Mouse (Mus musculus) B cell, adult 67 days (primary cell): Measurements from ENCODE around the gene Frmd8. TPM values are rescaled to one million over a fixed set of nuclear protein-coding genes. Genes with fewer than 3 reads are reported as not detected.

Source experiments
- total RNA-seq, 2 experiments: library from RNA; stranded (reverse); gene quantifications; 4 replicates each; pipeline ENCODE4 v1.2.4; 2023

Frmd8 gene
- total RNA-seq, result 10 to 100 TPM; 39.6 to 41.7 TPM

GRCm38 (mm10) chr19:5874969-5875480, at the start of gene Frmd8:
TSS of gene Frmd8 (minus strand) at chr19:5875274.

GRCm38 (mm10) chr19:5924713-5925093, 49.6 kb upstream of the Frmd8 start, which contains the start of gene Cdc42ep2:
TSS of gene Cdc42ep2 (minus strand) at chr19:5924816.

GRCm38 (mm10) chr19:5913007-5913719, 38.1 kb upstream of the Frmd8 start, which contains the start of gene Dpf2:
TSS of gene Dpf2 (minus strand) at chr19:5913010.

GRCm38 (mm10) chr19:5894002-5894678, 19.1 kb upstream of the Frmd8 start, which contains the start of gene Tigd3:
TSS of gene Tigd3 (minus strand) at chr19:5894149.

GRCm38 (mm10) chr19:5877618-5878361, 2.7 kb upstream of the Frmd8 start, which contains the start of gene Slc25a45:
TSS of gene Slc25a45 (plus strand) at chr19:5877808.

Other genes with a start within 250 kb of the Frmd8 start
- 100 to 1,000 TPM; 132 to 136 TPM for gene Rela, start 237.8 kb downstream of the Frmd8 start, total RNA-seq
- gene Sipa1, start 211.6 kb downstream of the Frmd8 start, total RNA-seq, result 100 to 1,000 TPM; 661 to 707 TPM
- gene Map3k11, start 186.5 kb downstream of the Frmd8 start, total RNA-seq, result 10 to 100 TPM; 62.0 to 64.7 TPM
- gene Pcnx3, start 186.4 kb downstream of the Frmd8 start, total RNA-seq, result 100 to 1,000 TPM; 203 to 215 TPM
- gene Kcnk7, start 170.9 kb downstream of the Frmd8 start, total RNA-seq, result not detected
- gene Ehbp1l1, start 149.0 kb downstream of the Frmd8 start, total RNA-seq, result 10 to 100 TPM; 57.1 to 58.7 TPM
- gene Fam89b, start 145.6 kb downstream of the Frmd8 start, total RNA-seq, result 10 to 100 TPM; 23.5 to 24.9 TPM
- not detected for gene Ltbp3, start 134.4 kb downstream of the Frmd8 start, total RNA-seq
- gene Scyl1, start 103.9 kb downstream of the Frmd8 start, total RNA-seq, result 10 to 100 TPM; 84.0 to 96.8 TPM
- gene Slc25a45, start 2.5 kb upstream of the Frmd8 start, total RNA-seq, result 10 to 100 TPM; 21.2 to 26.6 TPM
- 1 to 10 TPM; 3.4 to 4.2 TPM for gene Tigd3, start 18.9 kb upstream of the Frmd8 start, total RNA-seq
- gene Dpf2, start 37.7 kb upstream of the Frmd8 start, total RNA-seq, result 100 to 1,000 TPM; 171 to 191 TPM
- not detected for gene Cdc42ep2, start 49.5 kb upstream of the Frmd8 start, total RNA-seq
- 10 to 100 TPM; 77.0 to 78.2 TPM for gene Pola2, start 88.9 kb upstream of the Frmd8 start, total RNA-seq
- not detected for gene Slc22a20, start 110.9 kb upstream of the Frmd8 start, total RNA-seq
- 100 to 1,000 TPM in 1 of 2 experiments, 10 to 100 TPM in 1; 97.9 to 103 TPM for gene Capn1, start 140.6 kb upstream of the Frmd8 start, total RNA-seq
- gene Syvn1, start 171.3 kb upstream of the Frmd8 start, total RNA-seq, result 100 to 1,000 TPM; 205 to 221 TPM
- 10 to 100 TPM; 24.4 to 30.4 TPM for gene Mrpl49, start 182.5 kb upstream of the Frmd8 start, total RNA-seq
- 1,000 to 10,000 TPM; 3,281 to 3,326 TPM for gene Fau, start 182.6 kb upstream of the Frmd8 start, total RNA-seq
- gene Znhit2, start 185.9 kb upstream of the Frmd8 start, total RNA-seq, result 10 to 100 TPM; 11.5 to 17.8 TPM
- 10 to 100 TPM; 11.2 to 16.4 TPM for gene Tm7sf2, start 193.1 kb upstream of the Frmd8 start, total RNA-seq
- gene Vps51, start 202.0 kb upstream of the Frmd8 start, total RNA-seq, result 100 to 1,000 TPM in 1 of 2 experiments, 10 to 100 TPM in 1; 83.4 to 105 TPM
- gene Tmem262, start 204.8 kb upstream of the Frmd8 start, total RNA-seq, result not detected
- gene Gm28374, start 207.0 kb upstream of the Frmd8 start, total RNA-seq, result not detected
- 10 to 100 TPM; 51.4 to 65.8 TPM for gene Zfpl1, start 209.7 kb upstream of the Frmd8 start, total RNA-seq
- gene Cdca5, start 209.7 kb upstream of the Frmd8 start, total RNA-seq, result 1 to 10 TPM; 1.6 TPM
- gene AC131692.1, start 219.1 kb upstream of the Frmd8 start, total RNA-seq, result not detected
- not detected for gene Naaladl1, start 230.5 kb upstream of the Frmd8 start, total RNA-seq
- 1 to 10 TPM; 8.8 to 10.0 TPM for gene Sac3d1, start 243.4 kb upstream of the Frmd8 start, total RNA-seq